In genomic region chr12:49383521-49384133, GRCm38 (mm10) we compare ENCODE assay signal across 10 mouse cellular contexts. TPM values are rescaled to one million over a fixed set of nuclear protein-coding genes. Genes with fewer than 3 reads are reported as not detected.
DNase-seq lines count a peak whose midpoint lies in the region; ATAC-seq and TF ChIP-seq lines count a peak whose summit lies in the region.
"Had no signal": no experiment of that assay in that cellular context is flagged by ENCODE, and none has a peak within 500 bp of the region (broad histone marks: within the 10 kb centered on the region; RNA-seq: fewer than 3 reads in every experiment).

No protein-coding gene starts in this region.

- TF ChIP-seq EP300 in heart, postnatal 0 days (IDR thresholded peaks at IDR 0.05; ENCODE audit: low read depth) = no peak

- ATAC-seq in heart, postnatal 0 days (ENCODE audit: insufficient read depth, low read depth) = peak; percentile 24; the same call in 1 of the 2 replicates
- peak; percentile 73; the same call in 1 of the 2 replicates for ATAC-seq in hindbrain, embryonic 15.5 days (ENCODE audit: low FRiP score, low read depth)

- no peak for DNase-seq in heart, postnatal 0 days (ENCODE audit: low spot score)
- DNase-seq in heart, postnatal 36 days = no peak
- peak; percentile 82 for DNase-seq in embryo, embryonic 11 days
- DNase-seq in liver = peak; percentile 26
- peak; percentile 84 for DNase-seq in right cerebral cortex, postnatal 14 days
- no peak for DNase-seq in cerebellum, postnatal 36 days
- DNase-seq in lung, postnatal 36 days = no peak

- H3K36me3 ChIP-seq in heart, postnatal 0 days (replicated peaks; ENCODE audit: control insufficient read depth, insufficient read depth, low read length) = no peaks in the 10 kb centered on the region
- no peaks in the 10 kb centered on the region for H3K36me3 ChIP-seq in hindbrain, embryonic 15.5 days

- intact Hi-C loops in heart, postnatal 36 days (cut with DNase I) = no loop called here

- no peak overlapping the region for H3K27ac ChIP-seq in heart, postnatal 0 days (ENCODE audit: low read depth)
- no peak overlapping the region for H3K27ac ChIP-seq in hindbrain, embryonic 15.5 days (replicated peaks)

- peaks cover 6% of the 10 kb centered on the region; the same call in 1 of the 2 replicates for H3K4me1 ChIP-seq in heart, postnatal 0 days (ENCODE audit: control insufficient read depth, insufficient read depth)
- peaks cover 10% of the 10 kb centered on the region for H3K4me1 ChIP-seq in hindbrain, embryonic 15.5 days (replicated peaks)

- H3K27me3 ChIP-seq in heart, postnatal 0 days (ENCODE audit: control insufficient read depth, insufficient read depth, low read length) = peaks cover 91% of the 10 kb centered on the region
- peaks cover 66% of the 10 kb centered on the region for H3K27me3 ChIP-seq in hindbrain, embryonic 15.5 days

- H3K4me2 ChIP-seq in heart, postnatal 0 days (ENCODE audit: low read depth, low read length) = peak overlapping the region; percentile 53
- peak overlapping the region; percentile 39 for H3K4me2 ChIP-seq in hindbrain, embryonic 15.5 days

- peak overlapping the region; percentile 42 for H3K4me3 ChIP-seq in heart, postnatal 0 days (ENCODE audit: low read depth, low read length)
- H3K4me3 ChIP-seq in hindbrain, embryonic 15.5 days = peak overlapping the region; percentile 23

- H3K9ac ChIP-seq in heart, postnatal 0 days (replicated peaks; ENCODE audit: low read depth, low read length) = no peak overlapping the region
- H3K9ac ChIP-seq in hindbrain, embryonic 15.5 days = no peak overlapping the region

- TF ChIP-seq CTCF in heart, postnatal 0 days (IDR thresholded peaks at IDR 0.05; ENCODE audit: low read depth) = no peak

- 1% methylated on average over 56 of the region's 67 CpGs for WGBS in heart, postnatal 0 days
- 1% methylated on average over 46 of the region's 67 CpGs for WGBS in hindbrain, embryonic 15.5 days

- no peaks in the 10 kb centered on the region for H3K9me3 ChIP-seq in heart, postnatal 0 days (replicated peaks; ENCODE audit: control insufficient read depth, low read length)
- no peaks in the 10 kb centered on the region for H3K9me3 ChIP-seq in hindbrain, embryonic 15.5 days

RNA-seq across cellular contexts. Expression of gene Foxg1, which starts 1.2 kb away (rescaled TPM):
- not detected in 2 replicates for total RNA-seq in heart, postnatal 0 days (2014; rRNA removed; ENCODE audit: low replicate concordance)
- polyA plus RNA-seq in heart, postnatal 0 days (2015; fragmentation: Nextera tagmentation; extraction: Ambion mirVana) = not detected in 2 replicates
- not detected for total RNA-seq in heart, postnatal 36 days (2021)
- polyA plus RNA-seq in hindbrain, embryonic 15.5 days (2015; fragmentation: Nextera tagmentation; extraction: Ambion mirVana) = 0.88 TPM in 1 of 2 replicates, not detected in the other
- total RNA-seq: MEL had no signal
- polyA plus RNA-seq: large intestine, adult 2 months had no signal

RNA-seq across cellular contexts. Expression of gene Gm43517, which starts 1.3 kb away (rescaled TPM):
- not detected in 2 replicates for total RNA-seq in heart, postnatal 0 days (2014; rRNA removed; ENCODE audit: low replicate concordance)
- polyA plus RNA-seq in heart, postnatal 0 days (2015; fragmentation: Nextera tagmentation; extraction: Ambion mirVana) = not detected in 2 replicates
- total RNA-seq in heart, postnatal 36 days (2021) = not detected
- not detected in 2 replicates for polyA plus RNA-seq in hindbrain, embryonic 15.5 days (2015; fragmentation: Nextera tagmentation; extraction: Ambion mirVana)
- total RNA-seq: MEL had no signal
- polyA plus RNA-seq: large intestine, adult 2 months had no signal

Comparison
In these comparisons a context has a peak if more than half of its experiments do, and no peak if none do; other contexts are left out.
1. DNase-seq: peak in embryo, embryonic 11 days (single experiment), liver (single experiment) and right cerebral cortex, postnatal 14 days (single experiment); none in heart, postnatal 0 days (single experiment), heart, postnatal 36 days (0 of 2), cerebellum, postnatal 36 days (0 of 2) and lung, postnatal 36 days (single experiment).